Mouse (Mus musculus) heart, postnatal 14 days (tissue): Measurements from ENCODE around the gene 4930544G11Rik. TPM values are rescaled to one million over a fixed set of nuclear protein-coding genes. Genes with fewer than 3 reads are reported as not detected.
A peak's percentile ranks its signal among the peaks of the same experiment; 100 is the strongest.

ENCODE experiments used
- DNase-seq, 2 experiments: peaks; one replicate each; pipeline ENCODE4 v3.0.0; 2021 to 2022
- intact Hi-C: fragments of 180-260 bp; cut with DNase I; formaldehyde crosslinking; loops from one replicate; pipeline ENCODE4 v1.15.1; 2025
- long read RNA-seq, 2 experiments: library from polyadenylated mRNA; stranded (forward); transcript quantifications; one replicate each; pipeline ENCODE4 v2.0.0; 2021
- total RNA-seq, 2 experiments: library from RNA; stranded (reverse); gene quantifications; 2 replicates each; pipeline ENCODE4 v1.2.3; 2021

Gene 4930544G11Rik
- total RNA-seq: not detected
- long read RNA-seq, experiment 1: 0 reads
- long read RNA-seq, experiment 2: 0 reads

DNA sequence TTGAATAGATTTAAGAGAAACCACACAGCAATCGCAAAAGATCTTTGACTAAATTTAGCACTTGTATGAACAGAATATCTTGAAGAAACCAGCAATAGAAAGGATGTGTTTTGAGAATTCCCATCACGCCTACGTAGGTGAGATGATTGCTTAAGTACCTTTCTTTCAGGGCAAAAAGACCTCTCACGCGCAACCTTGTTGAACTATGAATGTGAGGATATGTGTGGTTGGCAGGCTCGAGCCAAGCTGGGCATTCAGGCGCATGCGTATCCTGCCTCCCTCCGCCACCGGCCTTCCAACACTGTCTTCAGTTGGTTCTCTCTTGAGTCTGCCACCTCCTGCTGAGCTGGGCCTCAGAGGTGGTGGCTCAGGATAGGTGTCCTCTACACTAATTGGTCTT, at the start of gene 4930544G11Rik:
Gene 4930544G11Rik (plus strand): TSS at position 301 of the 400 bp plus-strand sequence.
- DNase-seq: no peak
- intact Hi-C loops: no loop called here

DNA sequence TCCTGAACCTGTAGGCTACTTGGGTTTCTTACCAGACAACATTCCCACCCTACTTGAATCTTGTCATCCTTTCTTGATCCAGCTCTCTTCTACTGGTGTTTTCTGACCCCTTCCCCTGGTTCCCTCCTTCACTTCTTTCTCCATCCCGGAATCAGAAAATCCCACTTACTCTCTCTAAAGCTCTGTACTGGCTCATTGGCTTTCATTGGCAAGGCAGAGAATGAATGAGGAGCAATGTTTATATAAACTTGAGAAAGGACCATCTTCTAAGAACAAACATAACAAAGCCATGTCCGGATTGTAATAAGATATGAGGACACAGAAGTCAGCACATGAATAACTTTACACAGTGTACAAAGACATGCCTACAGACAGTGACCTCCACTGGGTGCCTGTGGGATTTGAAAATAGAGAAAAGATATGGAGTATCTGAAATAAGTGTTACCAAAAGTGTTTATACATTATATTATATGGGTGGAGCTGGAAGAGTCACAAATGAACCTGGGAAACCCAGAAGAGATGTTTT, 45.7 kb upstream of the 4930544G11Rik start:
- no peak for DNase-seq
- intact Hi-C loops: no loop called here

DNA sequence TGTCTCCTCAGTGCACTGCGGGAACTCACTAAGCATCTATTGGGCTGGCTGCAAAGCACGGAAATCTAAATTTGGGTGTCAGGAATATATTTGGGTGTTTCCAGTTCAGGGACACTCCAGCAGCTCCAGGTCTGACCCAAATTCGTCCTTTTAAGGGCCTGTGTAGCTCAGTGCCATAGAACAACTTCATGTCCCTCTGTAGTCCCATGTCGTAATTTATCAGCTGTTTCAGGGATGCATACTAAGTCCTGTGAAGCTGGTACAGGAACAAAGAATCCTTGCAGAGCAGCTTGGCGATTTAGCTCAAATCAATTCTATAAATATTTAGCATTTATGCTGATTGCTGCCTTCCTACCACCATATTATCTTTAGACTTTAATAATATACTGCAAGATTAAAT, 37.0 kb upstream of the 4930544G11Rik start:
- intact Hi-C loops: no loop called here

DNA sequence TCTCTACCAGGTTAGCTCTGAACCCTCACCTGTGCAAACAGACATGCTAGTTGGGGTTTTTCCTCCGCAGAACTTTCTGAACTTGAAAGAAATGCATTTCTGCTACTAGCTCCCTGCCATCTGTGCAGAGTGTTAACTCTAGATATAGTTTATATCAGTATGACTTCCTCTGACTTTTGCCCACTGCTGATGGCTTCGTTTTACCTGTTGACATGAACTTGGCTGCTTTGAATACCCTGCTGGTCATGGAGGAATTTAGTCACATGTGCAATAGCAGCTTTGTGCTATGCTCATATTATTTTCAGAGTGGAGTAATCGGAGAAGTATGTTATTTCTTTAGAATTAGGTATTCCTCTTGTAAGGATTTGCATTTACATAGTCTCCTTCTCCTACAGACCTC, 30.7 kb upstream of the 4930544G11Rik start:
- intact Hi-C loops: no loop called here
- DNase-seq: peak in 1 of 2 experiments; percentile 1

More for the DNA sequence above, 37.0 kb upstream of the 4930544G11Rik start:
- DNase-seq: no peak

DNA sequence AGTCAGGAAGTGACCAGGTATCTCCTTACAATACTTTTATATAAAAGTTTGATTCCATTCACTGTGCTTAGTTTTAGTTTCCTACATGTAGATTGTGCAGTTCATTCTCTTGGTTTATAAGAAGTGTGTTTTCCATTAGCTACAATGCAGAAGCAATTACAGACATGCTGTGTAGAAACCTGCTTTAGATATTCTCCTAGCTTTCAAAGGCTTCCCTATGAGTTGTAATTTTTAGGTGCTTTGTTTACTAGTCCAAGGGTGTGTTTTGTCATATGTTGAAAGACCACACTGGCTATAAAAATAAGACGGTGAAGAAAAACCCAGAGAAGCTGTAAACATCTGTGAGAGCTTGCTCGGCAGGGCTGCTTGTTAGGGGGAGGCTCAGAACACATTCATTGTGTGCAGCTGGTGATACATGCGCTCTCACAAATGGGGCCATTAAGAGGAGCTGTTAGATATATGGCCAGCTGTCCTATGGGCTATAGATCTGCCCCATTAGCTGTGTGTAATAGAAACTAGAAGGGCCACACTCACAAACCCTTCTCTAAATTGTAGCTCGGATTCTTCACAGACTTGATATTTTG, 28.8 kb upstream of the 4930544G11Rik start:
- intact Hi-C loops: no loop called here
- DNase-seq: no peak

DNA sequence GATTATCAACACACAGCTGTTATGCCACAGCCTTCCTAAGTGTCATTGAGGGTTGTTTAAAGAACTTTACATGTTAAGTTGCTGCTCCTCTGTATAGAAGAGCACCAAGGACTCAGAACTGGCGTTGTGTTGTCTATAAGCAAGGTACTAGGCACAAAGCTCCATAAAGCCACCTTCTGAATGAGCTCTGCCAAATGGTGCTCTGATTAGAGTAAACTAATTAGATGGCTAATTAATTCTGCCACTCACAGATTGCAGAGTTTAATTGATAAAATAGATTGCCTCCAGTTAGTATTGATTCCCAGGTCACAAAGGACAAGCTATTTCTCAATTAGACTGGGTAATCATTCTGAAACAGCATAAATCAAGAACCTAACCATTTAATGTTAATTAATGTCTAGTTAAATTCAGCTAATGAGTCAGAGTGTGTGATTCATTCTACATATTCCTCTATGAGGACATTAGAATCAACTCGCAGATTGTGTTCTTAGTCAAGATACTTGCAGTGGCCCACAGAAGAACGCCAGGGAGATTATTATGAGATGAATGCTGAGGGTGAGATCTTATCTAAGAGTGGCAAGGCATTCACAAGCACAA, 26.6 kb upstream of the 4930544G11Rik start:
- no peak for DNase-seq
- intact Hi-C loops: no loop called here

DNA sequence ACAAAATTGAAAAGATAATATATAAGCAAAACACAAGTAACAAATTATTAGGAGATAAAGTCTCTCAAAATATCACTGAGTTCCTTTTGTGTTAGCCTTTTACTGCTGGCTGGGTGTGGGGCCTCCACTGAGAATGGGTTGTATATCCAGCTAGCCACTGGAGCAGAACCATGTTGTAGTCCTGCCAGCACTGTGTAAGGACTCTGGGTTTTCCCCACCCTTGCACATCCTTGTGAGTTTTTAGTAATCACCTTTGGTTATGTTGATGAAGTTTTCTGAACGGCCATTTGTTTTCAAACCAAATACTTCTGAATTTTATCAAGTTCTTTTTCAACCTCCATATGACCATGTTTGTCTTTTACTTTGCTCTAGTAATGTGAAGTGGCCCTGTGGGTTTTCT, 21.9 kb upstream of the 4930544G11Rik start:
- intact Hi-C loops: no loop called here
- no peak for DNase-seq

DNA sequence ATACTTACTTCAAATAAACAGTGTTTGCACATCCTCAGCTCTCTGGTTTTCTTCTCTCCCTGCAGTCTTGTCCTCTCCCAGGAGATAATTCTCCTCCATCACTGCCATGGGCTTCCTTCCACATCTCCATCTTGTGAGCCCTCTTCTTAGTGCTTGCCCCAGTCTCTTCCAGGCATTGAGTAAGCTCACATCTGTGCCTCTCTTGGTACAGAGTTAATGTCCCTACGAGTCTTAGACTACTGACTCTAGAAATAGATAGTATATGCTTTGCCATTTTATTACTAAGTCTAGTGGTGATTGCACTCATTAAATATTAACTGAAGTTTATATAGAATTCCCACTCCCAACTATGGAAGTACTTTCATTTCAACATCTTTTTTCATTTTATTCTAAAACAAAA, 19.6 kb upstream of the 4930544G11Rik start:
- intact Hi-C loops: no loop called here
- no peak for DNase-seq

DNA sequence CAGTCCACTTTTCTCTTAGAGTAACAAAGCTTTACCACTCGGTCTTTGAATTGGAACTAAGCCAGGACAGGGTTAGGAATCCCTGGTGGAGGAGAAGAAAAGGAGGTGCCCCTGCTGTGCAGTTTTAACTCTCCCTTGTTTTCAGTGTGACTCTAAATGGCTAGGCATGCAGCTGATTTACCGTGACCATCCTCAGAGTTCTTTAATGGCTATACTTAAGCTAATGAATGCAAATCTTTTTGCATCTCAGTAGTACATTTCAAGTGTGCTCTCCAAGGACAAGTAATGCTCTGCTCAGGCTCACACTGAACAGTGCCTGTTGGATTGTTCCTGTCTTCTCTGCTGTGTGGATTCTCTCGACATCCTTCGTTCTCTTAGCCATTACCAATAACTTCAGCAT, 19.2 kb upstream of the 4930544G11Rik start:
- no peak for DNase-seq
- intact Hi-C loops: no loop called here

DNA sequence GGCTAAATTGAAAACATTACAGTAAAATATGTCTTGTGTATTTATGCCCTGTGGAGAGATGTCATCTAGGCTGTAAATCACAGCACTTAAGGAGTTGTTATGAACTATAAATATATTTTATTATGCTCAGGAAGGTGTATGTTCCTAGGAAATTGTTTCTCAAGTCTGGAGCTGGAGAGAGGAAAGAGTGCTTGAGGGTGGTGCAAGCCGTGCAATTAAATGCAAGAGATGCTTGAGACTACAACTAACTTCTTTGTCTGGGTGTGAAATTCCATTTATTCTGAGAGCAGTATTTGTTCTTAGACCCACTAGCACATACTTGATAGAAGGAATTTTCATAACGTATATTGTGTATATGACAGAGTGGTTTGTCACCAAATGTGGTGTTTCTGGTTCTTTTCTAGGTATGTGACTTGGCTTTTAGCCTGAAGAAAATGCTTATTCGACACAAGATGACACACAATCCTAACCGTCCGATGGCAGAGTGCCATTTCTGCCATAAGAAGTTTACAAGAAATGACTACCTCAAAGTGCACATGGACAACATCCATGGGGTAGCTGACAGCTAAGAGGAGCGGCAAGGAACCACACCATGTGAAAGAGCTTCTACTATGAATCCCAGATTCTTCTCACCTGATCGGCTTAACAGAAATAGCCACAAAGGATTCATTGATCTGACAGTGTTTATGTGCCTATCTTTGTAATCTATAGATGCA, 16.7 kb upstream of the 4930544G11Rik start:
- no peak for DNase-seq
- intact Hi-C loops: no loop called here

DNA sequence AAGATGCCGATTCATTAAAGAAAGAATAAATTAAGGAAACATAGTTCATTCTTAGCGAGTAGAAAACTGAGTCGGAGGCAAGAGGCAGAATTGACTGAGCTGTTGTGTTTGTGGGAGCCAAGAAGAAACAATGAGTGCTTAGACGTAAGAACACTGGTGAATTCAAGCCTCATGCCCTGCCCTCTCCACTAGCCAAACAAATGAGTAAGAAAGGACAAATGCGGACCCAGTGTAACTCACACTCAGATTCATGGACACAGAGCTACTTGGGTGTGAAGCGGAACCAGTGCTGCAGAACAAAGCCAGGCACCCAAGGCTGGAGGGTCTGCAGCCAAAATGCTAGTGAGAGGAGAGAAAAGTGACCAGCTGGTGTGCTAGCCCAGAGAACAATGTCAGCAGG, 1.9 kb upstream of the 4930544G11Rik start:
- no peak for DNase-seq

DNA sequence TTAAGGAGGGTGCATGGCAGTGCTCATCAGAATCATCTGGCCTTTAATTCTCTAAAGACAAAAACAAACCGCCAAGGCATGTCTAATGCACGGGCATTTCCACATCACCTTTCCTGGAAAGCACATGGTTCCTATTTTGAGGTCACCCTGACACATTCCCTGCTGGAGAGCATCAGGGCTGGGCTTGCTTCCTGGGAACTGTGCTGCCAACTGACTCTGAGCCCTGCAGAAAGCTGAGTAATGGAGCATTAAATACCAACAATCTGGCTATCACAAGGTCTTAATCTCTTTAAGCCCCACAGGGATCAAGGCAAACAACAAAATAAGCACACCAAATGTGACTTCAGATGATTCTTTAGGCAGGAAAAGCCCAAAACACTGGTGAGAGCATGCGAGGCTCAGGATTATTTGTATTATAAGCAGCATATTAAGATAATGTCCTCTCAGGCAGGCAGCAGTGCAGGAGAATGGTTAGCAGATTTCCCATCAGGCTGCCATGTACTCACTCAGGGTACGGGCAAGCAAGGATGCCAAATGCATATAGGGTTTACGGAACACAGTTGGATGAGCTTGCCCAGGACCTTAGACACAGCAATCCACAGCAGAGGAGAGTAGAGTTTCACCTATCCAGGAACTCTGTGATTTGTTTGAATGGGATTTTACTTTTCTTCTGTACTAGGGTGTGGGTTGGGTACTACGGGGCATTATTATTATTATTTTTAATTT, 17.1 kb downstream of the 4930544G11Rik start:
- intact Hi-C loops: no loop called here
- peak in 1 of 2 experiments; percentile 2 for DNase-seq

More for the DNA sequence above, 1.9 kb upstream of the 4930544G11Rik start:
- intact Hi-C loops: no loop called here

DNA sequence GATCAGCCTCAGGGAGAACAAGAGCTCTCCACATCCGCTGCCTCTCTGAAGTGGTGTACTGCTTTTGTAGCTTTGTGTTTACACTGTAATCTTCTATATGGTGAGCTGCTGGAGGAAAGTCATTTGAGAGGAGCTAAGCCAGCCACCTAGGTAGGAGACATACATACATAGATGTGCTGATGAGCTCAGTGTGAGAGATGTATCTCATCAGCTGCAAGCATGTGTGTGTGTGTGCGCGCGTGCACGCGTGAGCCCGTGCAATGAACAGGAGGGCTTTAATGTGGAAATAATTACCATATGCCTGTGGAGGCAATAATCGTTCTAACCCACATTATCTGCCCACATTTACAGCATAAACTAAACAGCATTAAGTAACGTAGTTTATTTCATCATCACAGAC, 18.0 kb downstream of the 4930544G11Rik start:
- DNase-seq: no peak
- intact Hi-C loops: no loop called here

DNA sequence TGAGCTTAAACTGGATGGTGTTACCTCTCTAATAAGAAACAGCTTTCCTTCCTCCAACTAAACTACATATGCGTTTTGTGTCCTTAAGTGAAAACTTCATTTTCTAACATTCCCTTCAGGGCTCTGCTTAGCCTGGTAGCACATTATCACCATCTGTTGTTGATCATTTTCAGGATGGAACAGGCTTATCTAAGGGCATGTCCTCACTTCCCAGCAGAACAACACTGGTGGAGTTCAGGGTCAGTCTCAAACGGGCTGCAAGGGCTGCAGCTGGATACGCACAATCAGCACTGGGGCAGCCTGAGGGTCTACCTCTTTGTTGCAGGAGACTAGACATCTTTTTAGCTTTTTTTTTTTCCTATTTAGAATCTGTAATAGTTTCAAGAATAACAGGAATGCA, 39.7 kb downstream of the 4930544G11Rik start:
- no peak for DNase-seq

DNA sequence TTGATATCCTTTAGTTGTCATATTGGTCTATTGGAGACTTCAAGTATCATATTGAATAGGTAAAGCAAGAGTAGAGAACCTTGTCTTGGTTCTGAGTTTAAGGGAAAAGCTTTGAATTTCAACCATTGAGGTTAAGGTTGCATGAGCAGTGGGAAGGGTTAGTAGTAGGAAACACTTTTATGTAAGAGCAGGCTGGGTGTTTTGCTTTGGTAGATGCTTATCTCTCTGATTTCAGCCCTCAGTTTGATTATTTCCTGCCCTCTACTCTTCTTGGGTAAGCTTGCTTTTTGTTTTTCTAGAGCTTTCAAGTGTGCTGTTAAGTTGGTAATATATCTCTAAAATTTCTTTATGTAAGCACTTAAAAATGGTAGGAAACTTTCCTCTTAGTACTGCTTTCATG, 45.9 kb downstream of the 4930544G11Rik start:
- DNase-seq: no peak
- intact Hi-C loops: no loop called here

More for the DNA sequence above, 39.7 kb downstream of the 4930544G11Rik start:
- intact Hi-C loops: no loop called here

Other genes with a start within 250 kb of the 4930544G11Rik start
- 1 to 10 TPM; 8.2 to 9.0 TPM for gene Prdm5, start 173.6 kb upstream of the 4930544G11Rik start, total RNA-seq